Mouse (Mus musculus): ENCODE results near the gene Csad. TPM values are rescaled to one million over a fixed set of nuclear protein-coding genes. Genes with fewer than 3 reads are reported as not detected.
A peak's percentile ranks its signal among the peaks of the same experiment; 100 is the strongest.
"Not testable (repeated sequence)": the region's sequence is repeated elsewhere in the genome, so short reads cannot be mapped to it uniquely, and the experiment has no call there.

Csad gene
- polyA plus RNA-seq, 1 experiment from 2014 or later: 27.9 TPM

DNA sequence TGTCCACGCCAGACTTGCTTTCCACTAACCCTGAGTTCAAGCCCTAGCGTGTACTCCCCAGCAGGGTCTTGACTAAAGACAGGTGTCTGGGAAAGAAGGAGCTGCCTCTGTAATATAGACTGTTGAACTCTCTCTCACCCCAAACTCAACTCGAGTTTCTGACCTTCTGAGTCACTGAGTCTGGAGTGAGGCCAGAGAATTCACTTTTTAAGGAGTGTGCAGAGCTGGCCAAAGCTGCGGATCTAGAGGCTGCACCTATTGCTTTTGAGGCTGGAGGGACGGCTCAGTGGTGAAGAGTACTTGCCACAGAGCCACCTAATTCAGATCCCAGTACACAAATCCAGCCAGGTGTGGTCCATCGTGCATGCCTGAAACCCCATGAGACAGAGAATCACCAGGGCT lies 36.9 kb downstream of the Csad start:
- Histone ChIP-seq H3K27me3 (ENCODE audit: control insufficient read depth, insufficient read depth, low read length) (no peaks in the 10 kb centered on the region), H3K9me3 (ENCODE audit: control insufficient read depth, low read length) (no peaks in the 10 kb centered on the region), H3K4me3 (ENCODE audit: low read depth, low read length) (no peak overlapping the region), H3K36me3 (ENCODE audit: control insufficient read depth, insufficient read depth, low read length) (no peaks in the 10 kb centered on the region), H3K4me1 (replicated peaks; ENCODE audit: control insufficient read depth, insufficient read depth, low read length) (no peaks in the 10 kb centered on the region), H3K27ac (ENCODE audit: low read depth, low read length) (no peak overlapping the region), H3K4me2 (replicated peaks; ENCODE audit: low read depth, low read length) (no peak overlapping the region), H3K9ac (ENCODE audit: low read depth, low read length) (no peak overlapping the region)
- ATAC-seq (ENCODE audit: low FRiP score) (no peak), DNase-seq (ENCODE audit: low spot score) (no peak)
- WGBS: 56% methylated on average over 6 of the region's 6 CpGs

DNA sequence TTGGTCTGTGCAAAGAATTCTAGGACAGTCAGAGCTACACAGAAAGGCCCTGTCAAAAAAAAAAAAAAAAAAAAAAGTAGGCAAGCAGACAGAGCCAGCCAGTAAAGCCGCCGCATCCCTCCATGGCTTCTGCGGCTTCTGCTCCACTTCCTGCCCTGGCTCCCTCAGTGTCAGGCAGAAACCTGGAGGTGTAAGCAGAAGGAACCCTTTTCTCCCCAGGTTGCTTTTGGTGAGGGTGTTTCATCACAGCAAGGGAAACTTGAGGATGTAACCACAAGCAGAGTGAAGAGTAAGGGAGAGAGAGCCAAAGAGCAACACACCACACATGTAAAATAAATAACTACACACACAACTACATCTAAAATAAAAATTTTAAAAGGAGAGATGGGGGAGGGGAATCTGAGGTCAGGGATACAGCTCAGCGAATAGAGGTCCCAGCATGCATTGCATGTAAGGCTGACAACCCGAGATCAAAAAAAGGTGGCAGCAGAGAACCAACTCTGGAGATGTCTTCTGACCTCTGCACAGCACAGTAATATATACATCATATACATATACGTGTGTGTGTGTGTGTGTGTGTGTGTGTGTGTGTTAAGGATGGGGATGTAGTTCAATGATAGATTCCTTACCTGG lies 38.9 kb downstream of the Csad start:
- Histone ChIP-seq H3K27ac (ENCODE audit: low read depth, low read length) (no peak overlapping the region), H3K36me3 (ENCODE audit: control insufficient read depth, insufficient read depth, low read length) (no peaks in the 10 kb centered on the region), H3K4me3 (ENCODE audit: low read depth, low read length) (no peak overlapping the region), H3K27me3 (ENCODE audit: control insufficient read depth, insufficient read depth, low read length) (no peaks in the 10 kb centered on the region), H3K9me3 (ENCODE audit: control insufficient read depth, low read length) (no peaks in the 10 kb centered on the region), H3K9ac (ENCODE audit: low read depth, low read length) (no peak overlapping the region), H3K4me2 (replicated peaks; ENCODE audit: low read depth, low read length) (no peak overlapping the region), H3K4me1 (replicated peaks; ENCODE audit: control insufficient read depth, insufficient read depth, low read length) (no peaks in the 10 kb centered on the region)
- DNase-seq (ENCODE audit: low spot score): no peak
- WGBS: 60% methylated on average over 6 of the region's 6 CpGs
- ATAC-seq (ENCODE audit: low FRiP score): no peak

DNA sequence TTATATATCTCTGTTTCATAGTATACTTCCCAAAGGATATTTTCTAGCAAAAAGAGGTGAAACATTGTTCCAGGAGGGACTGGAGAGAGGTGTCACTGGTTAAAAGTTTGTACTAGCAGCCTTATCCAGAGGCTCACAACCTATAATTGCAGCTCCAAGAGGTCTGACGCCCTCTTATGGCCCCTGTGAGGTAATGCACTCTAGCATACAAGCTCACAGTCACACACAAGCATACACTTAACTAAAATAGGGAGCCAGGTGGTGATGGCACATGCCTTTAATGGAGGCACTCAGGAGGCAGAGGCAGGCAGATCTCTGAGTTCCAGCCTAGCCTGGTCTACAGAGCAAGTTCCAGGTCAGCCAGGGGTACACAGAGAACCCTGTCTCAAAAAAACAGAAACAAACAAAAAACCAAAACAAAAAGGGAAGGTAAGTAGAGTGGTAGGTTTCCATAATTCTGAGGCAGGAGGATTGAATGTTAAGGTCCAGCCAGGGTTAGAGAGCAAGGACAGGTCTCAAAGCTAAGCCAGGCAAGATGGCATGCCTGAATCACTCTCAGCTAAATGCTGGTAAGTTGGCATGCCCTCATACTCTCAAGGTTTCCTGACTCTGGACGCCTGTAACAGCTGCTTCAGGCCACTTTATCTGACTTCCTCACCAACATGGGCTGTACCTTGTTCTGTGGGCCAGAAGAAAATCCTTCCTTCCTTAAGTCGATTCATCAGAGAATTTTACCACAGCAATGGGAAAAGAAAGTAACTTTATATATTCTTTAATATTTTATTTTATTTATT lies 40.4 kb downstream of the Csad start:
- no peaks in the 10 kb centered on the region for H3K9me3 ChIP-seq (ENCODE audit: control insufficient read depth, low read length)
- no peak overlapping the region for H3K27ac ChIP-seq (ENCODE audit: low read depth, low read length)
- ATAC-seq (ENCODE audit: low FRiP score) (no peak), DNase-seq (ENCODE audit: low spot score) (no peak)
- no peak overlapping the region for H3K4me3 ChIP-seq (ENCODE audit: low read depth, low read length)
- no peak overlapping the region for H3K4me2 ChIP-seq (replicated peaks; ENCODE audit: low read depth, low read length)
- H3K27me3 ChIP-seq (ENCODE audit: control insufficient read depth, insufficient read depth, low read length): no peaks in the 10 kb centered on the region
- H3K36me3 ChIP-seq (ENCODE audit: control insufficient read depth, insufficient read depth, low read length): no peaks in the 10 kb centered on the region
- H3K9ac ChIP-seq (ENCODE audit: low read depth, low read length): no peak overlapping the region
- 68% methylated on average over 3 of the region's 3 CpGs for WGBS
- H3K4me1 ChIP-seq (replicated peaks; ENCODE audit: control insufficient read depth, insufficient read depth, low read length): no peaks in the 10 kb centered on the region

DNA sequence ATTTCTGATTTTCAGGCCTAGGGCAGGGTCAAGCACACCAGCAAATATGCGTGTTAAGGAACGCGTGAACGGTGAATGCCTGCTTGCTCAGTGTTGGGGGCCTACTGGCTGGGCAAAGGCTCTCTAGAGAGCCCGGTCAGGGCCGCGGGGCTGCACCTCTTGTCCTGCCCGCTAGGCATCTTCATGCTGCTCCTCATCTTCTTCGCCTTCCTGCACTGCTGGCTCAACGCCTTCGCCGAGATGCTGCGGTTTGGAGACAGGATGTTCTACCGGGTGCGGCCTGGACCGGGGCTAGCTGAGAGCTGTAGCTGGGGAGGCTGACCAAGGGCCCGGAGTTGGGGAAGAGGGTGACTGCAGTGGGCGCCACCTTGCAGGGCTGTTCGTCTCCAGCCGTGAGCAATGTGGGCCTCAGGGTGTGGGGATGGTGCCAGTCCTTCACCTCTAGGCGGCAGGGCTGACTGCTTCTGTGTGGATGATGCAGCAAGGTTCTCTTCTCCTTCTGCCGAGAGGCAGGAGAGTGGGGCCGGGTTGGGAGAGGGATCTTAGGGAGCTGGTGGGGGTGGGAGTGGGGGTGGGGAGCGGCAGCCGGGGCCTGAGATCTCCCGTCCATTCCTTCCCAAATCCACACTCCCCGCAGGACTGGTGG lies 44.0 kb downstream of the Csad start:
- DNase-seq (ENCODE audit: low spot score) (no peak), ATAC-seq (ENCODE audit: low FRiP score) (no peak)
- no peaks in the 10 kb centered on the region for H3K36me3 ChIP-seq (ENCODE audit: control insufficient read depth, insufficient read depth, low read length)
- H3K4me1 ChIP-seq (replicated peaks; ENCODE audit: control insufficient read depth, insufficient read depth, low read length): no peaks in the 10 kb centered on the region
- no peak overlapping the region for H3K4me3 ChIP-seq (ENCODE audit: low read depth, low read length)
- H3K27ac ChIP-seq (ENCODE audit: low read depth, low read length): no peak overlapping the region
- no peak overlapping the region for H3K9ac ChIP-seq (ENCODE audit: low read depth, low read length)
- no peaks in the 10 kb centered on the region for H3K9me3 ChIP-seq (ENCODE audit: control insufficient read depth, low read length)
- 63% methylated on average over 27 of the region's 27 CpGs for WGBS
- H3K4me2 ChIP-seq (replicated peaks; ENCODE audit: low read depth, low read length): no peak overlapping the region
- H3K27me3 ChIP-seq (ENCODE audit: control insufficient read depth, insufficient read depth, low read length): no peaks in the 10 kb centered on the region

DNA sequence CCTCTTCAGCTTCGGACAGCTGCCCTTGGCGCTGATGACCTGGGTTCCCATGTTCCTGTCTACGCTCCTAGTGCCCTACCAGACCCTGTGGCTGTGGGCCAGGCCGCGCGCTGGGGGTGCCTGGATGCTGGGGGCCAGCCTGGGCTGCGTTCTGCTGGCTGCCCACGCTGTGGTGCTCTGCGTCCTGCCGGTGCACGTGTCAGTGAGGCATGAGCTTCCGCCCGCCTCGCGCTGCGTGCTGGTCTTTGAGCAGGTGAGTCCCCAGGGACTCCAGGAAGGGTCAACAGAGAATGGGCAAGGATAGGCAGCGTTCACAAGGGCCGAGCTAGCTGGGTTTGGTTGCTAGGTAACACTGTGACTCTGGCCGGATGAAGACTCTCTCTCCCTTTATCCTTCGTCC lies 47.7 kb downstream of the Csad start:
- peak; percentile 49; the same call in 1 of the 2 replicates for ATAC-seq (ENCODE audit: low FRiP score)
- Histone ChIP-seq H3K4me1 (replicated peaks; ENCODE audit: control insufficient read depth, insufficient read depth, low read length) (no peaks in the 10 kb centered on the region; the same call in 1 of the 2 replicates), H3K36me3 (ENCODE audit: control insufficient read depth, insufficient read depth, low read length) (no peaks in the 10 kb centered on the region), H3K27me3 (ENCODE audit: control insufficient read depth, insufficient read depth, low read length) (no peaks in the 10 kb centered on the region), H3K4me2 (replicated peaks; ENCODE audit: low read depth, low read length) (0 out of 2 replicates have a peak overlapping the region, but pooled peaks have one; percentile 12), H3K27ac (ENCODE audit: low read depth, low read length) (no peak overlapping the region), H3K4me3 (ENCODE audit: low read depth, low read length) (no peak overlapping the region), H3K9ac (ENCODE audit: low read depth, low read length) (no peak overlapping the region), H3K9me3 (ENCODE audit: control insufficient read depth, low read length) (no peaks in the 10 kb centered on the region)
- peak; percentile 51 for DNase-seq (ENCODE audit: low spot score)
- 30% methylated on average over 20 of the region's 20 CpGs for WGBS

DNA sequence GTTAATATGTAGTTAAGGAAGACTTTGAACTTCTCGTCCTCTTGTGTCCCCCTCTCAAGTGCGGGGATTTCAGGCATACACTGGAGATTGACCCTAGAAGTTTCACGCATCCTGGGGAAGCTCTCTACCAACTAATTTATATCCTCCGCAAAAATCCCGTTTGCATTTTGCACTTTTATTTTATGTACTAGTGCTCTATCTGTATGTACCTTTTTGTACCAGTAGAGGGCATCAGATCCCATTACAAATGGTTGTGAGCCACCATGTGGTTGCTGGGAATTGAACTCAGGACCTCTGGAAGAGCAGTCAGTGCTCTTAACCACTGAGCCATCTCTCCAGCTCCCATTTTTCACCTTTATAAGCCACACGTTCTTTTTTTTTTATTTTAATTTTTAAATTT lies 49.5 kb downstream of the Csad start:
- ATAC-seq (ENCODE audit: low FRiP score); DNase-seq (ENCODE audit: low spot score); H3K27ac ChIP-seq (ENCODE audit: low read depth, low read length); H3K9me3 ChIP-seq (ENCODE audit: control insufficient read depth, low read length); H3K4me1 ChIP-seq (replicated peaks; ENCODE audit: control insufficient read depth, insufficient read depth, low read length); H3K9ac ChIP-seq (ENCODE audit: low read depth, low read length); H3K36me3 ChIP-seq (ENCODE audit: control insufficient read depth, insufficient read depth, low read length); H3K4me2 ChIP-seq (replicated peaks; ENCODE audit: low read depth, low read length); H3K4me3 ChIP-seq (ENCODE audit: low read depth, low read length); H3K27me3 ChIP-seq (ENCODE audit: control insufficient read depth, insufficient read depth, low read length): not testable (repeated sequence)
- WGBS: 94% methylated on average over 6 of the region's 6 CpGs

DNA sequence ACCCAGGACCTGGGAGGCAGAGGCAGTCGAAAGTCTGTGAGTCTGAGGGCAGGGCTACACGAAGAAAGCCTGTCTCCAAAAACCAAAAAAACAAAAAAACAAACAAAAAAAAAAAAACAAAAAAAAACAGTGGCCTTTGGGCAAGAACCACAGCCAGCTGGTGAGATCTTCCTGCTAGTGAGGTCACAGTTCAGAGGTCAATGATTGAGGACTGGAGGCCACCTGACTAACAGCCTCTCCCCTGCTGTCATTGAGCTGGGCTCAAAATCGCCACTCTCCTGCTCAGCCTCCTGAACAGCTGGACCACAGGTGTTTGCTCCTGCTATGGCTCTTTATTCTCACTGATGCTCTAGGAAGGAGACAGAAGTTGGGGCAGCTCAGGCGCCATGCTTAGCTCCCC lies 51.9 kb downstream of the Csad start:
- peak; percentile 18 for DNase-seq (ENCODE audit: low spot score)
- no peak overlapping the region for H3K9ac ChIP-seq (ENCODE audit: low read depth, low read length)

DNA sequence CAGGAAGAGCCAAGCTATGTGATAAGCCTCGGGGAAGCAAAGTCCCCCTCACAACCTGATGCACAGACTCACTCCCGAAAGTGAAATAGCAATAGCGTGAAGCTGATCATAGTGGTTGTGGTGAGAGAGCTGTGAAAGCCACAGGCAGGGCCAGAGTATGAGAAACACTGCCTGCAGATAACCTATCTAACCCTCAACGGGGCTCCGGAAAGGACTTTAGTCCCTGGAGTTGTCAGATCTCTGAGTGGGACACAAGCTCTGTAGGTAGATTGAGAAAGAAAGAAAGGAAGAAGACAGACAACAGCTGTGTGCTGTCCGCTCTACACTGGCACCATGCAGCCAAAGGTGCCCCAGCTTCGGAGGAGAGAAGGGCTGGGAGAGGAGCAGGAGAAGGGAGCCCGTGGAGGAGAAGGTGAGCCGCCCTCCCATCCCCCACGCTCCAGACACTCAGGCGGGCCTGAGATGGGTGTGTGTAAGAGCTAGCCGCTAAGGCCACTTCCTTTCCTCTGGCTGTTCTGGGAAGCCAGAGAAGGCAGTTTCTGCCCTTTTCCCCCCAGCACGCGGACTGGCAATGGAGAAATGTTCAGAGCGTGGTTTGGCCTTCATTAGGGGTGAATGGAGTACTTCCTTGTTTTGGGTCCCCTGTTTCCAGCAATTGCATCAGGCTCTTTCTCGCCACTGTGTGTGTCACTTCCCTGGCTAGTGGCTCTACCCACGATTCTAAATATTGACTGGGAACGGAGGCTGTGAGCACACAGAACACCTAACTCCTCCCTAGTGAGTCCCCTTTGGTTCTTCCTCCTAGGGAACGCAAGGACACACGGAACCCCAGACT lies 54.0 kb downstream of the Csad start, which contains the start of gene Soat2:
TSS of gene Soat2 (plus strand) at position 226 of the 835 bp plus-strand sequence.
- Histone ChIP-seq H3K36me3 (ENCODE audit: control insufficient read depth, insufficient read depth, low read length) (no peaks in the 10 kb centered on the region), H3K27ac (ENCODE audit: low read depth, low read length) (no peak within 1 kb of the TSS), H3K9me3 (ENCODE audit: control insufficient read depth, low read length) (no peaks in the 10 kb centered on the region), H3K4me2 (replicated peaks; ENCODE audit: low read depth, low read length) (no peak within 1 kb of the TSS), H3K27me3 (ENCODE audit: control insufficient read depth, insufficient read depth, low read length) (peaks cover 5% of the 10 kb centered on the region), H3K4me3 (ENCODE audit: low read depth, low read length) (no peak within 1 kb of the TSS), H3K4me1 (replicated peaks; ENCODE audit: control insufficient read depth, insufficient read depth, low read length) (no peaks in the 10 kb centered on the region; the same call in 1 of the 2 replicates), H3K9ac (ENCODE audit: low read depth, low read length) (no peak within 1 kb of the TSS; the same call in 1 of the 2 replicates)
- no peak for ATAC-seq (ENCODE audit: low FRiP score)
- peak; percentile 10 for DNase-seq (ENCODE audit: low spot score)
- WGBS: 55% methylated on average over 20 of the region's 20 CpGs

More for the DNA sequence above, 51.9 kb downstream of the Csad start:
- ATAC-seq (ENCODE audit: low FRiP score): no peak
- 24% methylated on average over 4 of the region's 4 CpGs for WGBS
- H3K27me3 ChIP-seq (ENCODE audit: control insufficient read depth, insufficient read depth, low read length): no peaks in the 10 kb centered on the region
- H3K4me1 ChIP-seq (replicated peaks; ENCODE audit: control insufficient read depth, insufficient read depth, low read length): no peaks in the 10 kb centered on the region; the same call in 1 of the 2 replicates
- no peak overlapping the region for H3K4me2 ChIP-seq (replicated peaks; ENCODE audit: low read depth, low read length)
- no peak overlapping the region for H3K27ac ChIP-seq (ENCODE audit: low read depth, low read length)
- H3K36me3 ChIP-seq (ENCODE audit: control insufficient read depth, insufficient read depth, low read length): no peaks in the 10 kb centered on the region
- H3K4me3 ChIP-seq (ENCODE audit: low read depth, low read length): no peak overlapping the region
- no peaks in the 10 kb centered on the region for H3K9me3 ChIP-seq (ENCODE audit: control insufficient read depth, low read length)
